Mouse (Mus musculus) intestine, postnatal 0 days (tissue): ENCODE results near the gene Nelfa. TPM values are rescaled to one million over a fixed set of nuclear protein-coding genes. Genes with fewer than 3 reads are reported as not detected.
A peak's percentile ranks its signal among the peaks of the same experiment; 100 is the strongest.

Experiments used
- ATAC-seq: fragments of 200-750 bp; cut with Nextera tagmentation; 2 replicates; pipeline ENCODE4 v1.8.0; 2017; ENCODE audit warnings: mild to moderate bottlenecking, moderate TSS enrichment, moderate library complexity
- H3K27ac ChIP-seq: fragments of 300-500 bp; sonication (generic); 2 replicates; pipeline ENCODE4 v1.5.1; 2014; ENCODE audit warnings: mild to moderate bottlenecking, low read depth, low read length, moderate library complexity
- H3K27me3 ChIP-seq: fragments of 300-500 bp; sonication (generic); replicated peaks from 2 replicates; pipeline ENCODE4 v1.6.1; 2014; ENCODE audit warnings: low read length, mixed read lengths; ENCODE audit not compliant: control insufficient read depth, insufficient read depth
- H3K36me3 ChIP-seq: fragments of 300-500 bp; sonication (generic); 2 replicates; pipeline ENCODE4 v1.6.1; 2014; ENCODE audit warnings: mild to moderate bottlenecking, moderate library complexity; ENCODE audit not compliant: control insufficient read depth, insufficient read depth
- H3K4me1 ChIP-seq: fragments of 300-500 bp; sonication (generic); replicated peaks from 2 replicates; pipeline ENCODE4 v1.6.1; 2014; ENCODE audit warnings: antibody characterized with exemption, low read length, mixed read lengths; ENCODE audit not compliant: control insufficient read depth, insufficient read depth
- H3K4me2 ChIP-seq: fragments of 300-500 bp; sonication (generic); replicated peaks from 2 replicates; pipeline ENCODE4 v1.6.1; 2014; ENCODE audit warnings: low read depth, mild to moderate bottlenecking, moderate library complexity
- H3K4me3 ChIP-seq: fragments of 300-500 bp; sonication (generic); 2 replicates; pipeline ENCODE4 v1.5.1; 2014; ENCODE audit warnings: low read depth, low read length
- H3K9ac ChIP-seq: fragments of 300-500 bp; sonication (generic); 2 replicates; pipeline ENCODE4 v1.6.1; 2014; ENCODE audit warnings: mild to moderate bottlenecking, low read depth, low read length
- H3K9me3 ChIP-seq: fragments of 300-500 bp; sonication (generic); 2 replicates; pipeline ENCODE4 v1.6.1; 2016; ENCODE audit warnings: mixed run types; ENCODE audit not compliant: control insufficient read depth
- CTCF ChIP-seq: sonication (generic); IDR thresholded peaks from 2 replicates; pipeline ENCODE4 v1.5.1; 2016; ENCODE audit warnings: low read depth, mild to moderate bottlenecking, control low read depth, antibody characterized with exemption, moderate library complexity
- WGBS: fragments of 180-500 bp; shearing (Covaris S2); extraction: QIAGEN DNeasy Blood & Tissue Kit; methylation state at CpG from one replicate; pipeline ENCODE4 v1.1.7; 2014; 5-methylcytosine and 5-hydroxymethylcytosine counted together
- polyA plus RNA-seq: library from polyadenylated mRNA; unstranded; fragments of >200 nt; fragmentation: Nextera tagmentation; extraction: Ambion mirVana; gene quantifications from 2 replicates; pipeline ENCODE4 v1.2.1, GENCODE M21; 2015

The Nelfa gene
- polyA plus RNA-seq = 18.2 and 19.1 TPM in 2 replicates

- Histone ChIP-seq H3K4me3 (peak within 1 kb of the TSS; percentile 79), H3K27me3 (no peaks in the 10 kb centered on the region), H3K9ac (peak within 1 kb of the TSS; percentile 82), H3K9me3 (peaks cover 4% of the 10 kb centered on the region; the same call in 1 of the 2 replicates), H3K4me1 (0 out of 2 replicates have a peak, but pooled peaks cover 4% of the 10 kb centered on the region), H3K27ac (peak within 1 kb of the TSS; percentile 87), H3K4me2 (peak within 1 kb of the TSS; percentile 73), H3K36me3 (peaks cover 3% of the 10 kb centered on the region; the same call in 1 of the 2 replicates)
- peak; percentile 97 for ATAC-seq
- under 1% methylated on average over 61 of the region's 61 CpGs for WGBS
- TF ChIP-seq CTCF = peak; percentile 46; the same call in 1 of the 2 replicates
These were observed at the start of gene Nelfa for GRCm38 (mm10) chr5:33936120-33936707. Nelfa (minus strand) TSS chr5:33936413.

GRCm38 (mm10) chr5:33983309-33984121, 47.3 kb upstream of the Nelfa start, which contains the start of gene Gm1673:
Gm1673 (plus strand) TSS chr5:33983433.
- peak; percentile 73 for ATAC-seq
- Histone ChIP-seq H3K4me2 (peak within 1 kb of the TSS; percentile 96), H3K27ac (no peak within 1 kb of the TSS), H3K9me3 (no peaks in the 10 kb centered on the region), H3K4me3 (peak within 1 kb of the TSS; percentile 77), H3K9ac (peak within 1 kb of the TSS; percentile 37), H3K36me3 (no peaks in the 10 kb centered on the region), H3K27me3 (0 out of 2 replicates have a peak, but pooled peaks cover 10% of the 10 kb centered on the region), H3K4me1 (no peaks in the 10 kb centered on the region)
- WGBS = under 1% methylated on average over 84 of the region's 88 CpGs
- TF ChIP-seq CTCF = peak; percentile 63

GRCm38 (mm10) chr5:33982731-33983259, 46.6 kb upstream of the Nelfa start:
- peak; percentile 16; the same call in 1 of the 2 replicates for ATAC-seq

GRCm38 (mm10) chr5:33976267-33976666, 40.1 kb upstream of the Nelfa start:
- Histone ChIP-seq H3K27me3 (no peaks in the 10 kb centered on the region), H3K4me3 (no peak overlapping the region), H3K4me1 (no peaks in the 10 kb centered on the region), H3K4me2 (no peak overlapping the region), H3K27ac (no peak overlapping the region), H3K9ac (no peak overlapping the region), H3K36me3 (no peaks in the 10 kb centered on the region), H3K9me3 (no peaks in the 10 kb centered on the region)
- no peak for TF ChIP-seq CTCF
- no peak for ATAC-seq
- 35% methylated on average over 3 of the region's 3 CpGs for WGBS

More at GRCm38 (mm10) chr5:33982731-33983259, 46.6 kb upstream of the Nelfa start:
- Histone ChIP-seq H3K9me3 (no peaks in the 10 kb centered on the region), H3K9ac (no peak overlapping the region; the same call in 1 of the 2 replicates), H3K4me1 (no peaks in the 10 kb centered on the region), H3K27me3 (0 out of 2 replicates have a peak, but pooled peaks cover 10% of the 10 kb centered on the region), H3K4me3 (peak overlapping the region; percentile 77), H3K27ac (no peak overlapping the region), H3K4me2 (peak overlapping the region; percentile 96), H3K36me3 (no peaks in the 10 kb centered on the region)
- no peak for TF ChIP-seq CTCF
- WGBS = 7% methylated on average over 23 of the region's 26 CpGs

GRCm38 (mm10) chr5:33974736-33975135, 38.5 kb upstream of the Nelfa start:
- Histone ChIP-seq H3K9ac (no peak overlapping the region), H3K9me3 (no peaks in the 10 kb centered on the region), H3K36me3 (no peaks in the 10 kb centered on the region), H3K27me3 (no peaks in the 10 kb centered on the region), H3K4me3 (no peak overlapping the region), H3K27ac (no peak overlapping the region), H3K4me1 (no peaks in the 10 kb centered on the region), H3K4me2 (no peak overlapping the region)
- WGBS = 51% methylated on average over 2 of the region's 2 CpGs
- ATAC-seq = no peak
- TF ChIP-seq CTCF = no peak

- no peak overlapping the region for H3K9ac ChIP-seq
- no peak for TF ChIP-seq CTCF
- no peaks in the 10 kb centered on the region for H3K4me1 ChIP-seq
- no peak overlapping the region for H3K27ac ChIP-seq
- H3K27me3 ChIP-seq = no peaks in the 10 kb centered on the region
- H3K4me2 ChIP-seq = no peak overlapping the region
- no peak for ATAC-seq
- no peaks in the 10 kb centered on the region for H3K36me3 ChIP-seq
- 74% methylated on average over 4 of the region's 4 CpGs for WGBS
- H3K9me3 ChIP-seq = no peaks in the 10 kb centered on the region
- no peak overlapping the region for H3K4me3 ChIP-seq
These were observed 23.2 kb upstream of the Nelfa start for GRCm38 (mm10) chr5:33959382-33959781.
